Comparison of ENCODE assay signal across 8 mouse cellular contexts in the genomic region with DNA sequence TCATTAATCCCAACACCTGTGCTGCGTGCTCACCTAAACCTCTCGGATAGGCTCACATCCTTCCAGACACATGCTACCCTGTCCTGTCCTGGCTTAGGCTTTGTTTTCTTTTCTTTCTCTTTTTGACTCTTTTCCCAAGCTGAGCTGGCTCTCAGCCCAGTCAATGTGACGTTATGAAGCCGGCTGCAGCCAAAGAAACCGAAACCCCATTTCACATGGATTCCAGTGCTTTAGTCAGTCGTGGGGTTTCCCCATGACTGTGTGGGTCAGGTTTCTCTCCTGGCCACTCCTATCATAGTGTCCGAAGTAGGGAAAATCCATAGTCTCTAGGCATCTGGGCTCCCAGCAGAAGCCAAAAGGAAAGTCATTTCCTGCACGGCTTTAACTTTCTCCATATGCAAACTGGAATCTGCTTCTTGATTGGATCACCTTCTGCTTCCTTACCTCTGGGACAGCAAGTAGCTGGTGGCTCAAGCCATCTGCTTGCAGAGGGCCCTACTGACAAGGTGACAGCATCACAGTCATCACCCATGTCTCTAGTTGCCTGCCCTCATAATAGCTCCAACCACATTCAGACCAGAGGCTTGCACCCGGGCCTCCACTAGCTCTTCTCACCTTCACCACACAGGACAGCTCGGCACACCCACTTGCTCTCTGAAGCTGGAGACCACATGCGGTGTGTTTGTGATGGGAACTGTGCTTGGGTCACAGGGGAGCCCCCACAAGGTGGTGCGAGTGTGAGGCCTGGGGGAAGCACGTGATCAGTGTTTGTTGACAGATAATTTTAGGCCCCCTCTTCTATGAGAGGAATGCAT. TPM values are rescaled to one million over a fixed set of nuclear protein-coding genes. Genes with fewer than 3 reads are reported as not detected.
DNase-seq lines count a peak whose midpoint lies in the region; ATAC-seq and TF ChIP-seq lines count a peak whose summit lies in the region.
"Had no signal": no experiment of that assay in that cellular context is flagged by ENCODE, and none has a peak within 500 bp of the region (broad histone marks: within the 10 kb centered on the region; RNA-seq: fewer than 3 reads in every experiment).

No protein-coding gene starts in this region.

- peak; percentile 84 for ATAC-seq in Patski
- ATAC-seq in common myeloid progenitor, adult 5-6 weeks (replicated peaks; ENCODE audit: low read depth, poor library complexity, severe bottlenecking) = peak; percentile 41; the same call in 1 of the 2 replicates
- 0 out of 2 replicates have a peak, but pooled peaks have one; percentile 58 for ATAC-seq in heart, embryonic 14.5 days (ENCODE audit: insufficient number of reproducible peaks, insufficient read depth, low FRiP score, low read depth)
- ATAC-seq in lung, embryonic 15.5 days (ENCODE audit: borderline replicate concordance, extremely low read depth, low FRiP score, low TSS enrichment) = peak; percentile 83

- H3K9ac ChIP-seq in heart, embryonic 14.5 days (ENCODE audit: low read length) = no peak overlapping the region
- no peak overlapping the region for H3K9ac ChIP-seq in lung, embryonic 15.5 days

- peak overlapping the region; percentile 17 to 49; a peak in 2 of 4 replicates for H3K27ac ChIP-seq in heart, embryonic 14.5 days (replicated peaks in 1 of 2; ENCODE audit: control insufficient read depth in 1 of 2, insufficient read depth in 1 of 2, low read depth in 2 of 2, low read length in 2 of 2)
- H3K27ac ChIP-seq in lung, embryonic 15.5 days = 0 out of 2 replicates have a peak overlapping the region, but pooled peaks have one; percentile 6

- peaks cover 6 to 9% of the 10 kb centered on the region in 2 experiments; a peak in 3 of 4 replicates for H3K4me1 ChIP-seq in heart, embryonic 14.5 days (ENCODE audit: control insufficient read depth in 2 of 2, insufficient read depth in 2 of 2, low read length in 2 of 2)
- H3K4me1 ChIP-seq in lung, embryonic 15.5 days = peaks cover 9% of the 10 kb centered on the region

- H3K4me2 ChIP-seq in heart, embryonic 14.5 days (ENCODE audit: low read length) = peak overlapping the region; percentile 26
- peak overlapping the region; percentile 35 for H3K4me2 ChIP-seq in lung, embryonic 15.5 days

- POLR2A ChIA-PET in Patski (lab: Charles Lee) = no interaction called here

- peak; percentile 74 for DNase-seq in CD4-positive helper T cell, adult 2 months (ENCODE audit: low read depth, low spot score)
- peak; percentile 88 for DNase-seq in Patski (ENCODE audit: low read depth, low spot score)
- peak; percentile 80 to 88 for DNase-seq in kidney, postnatal 25 days
- peak; percentile 8 to 44 for DNase-seq in right cerebral cortex, postnatal 36 days (ENCODE audit: low spot score in 2 of 2)

- WGBS in heart, embryonic 14.5 days = 42% methylated on average over 13 of the region's 13 CpGs
- WGBS in lung, embryonic 15.5 days = 27% methylated on average over 13 of the region's 13 CpGs

- H3K9me3 ChIP-seq in heart, embryonic 14.5 days (ENCODE audit: control insufficient read depth, low read length) = no peaks in the 10 kb centered on the region
- no peaks in the 10 kb centered on the region for H3K9me3 ChIP-seq in lung, embryonic 15.5 days

- in situ Hi-C loops in Patski (cut with MboI; ENCODE audit: low pct_unique_long_range_greater_than_20kb) = no loop called here

- no peaks in the 10 kb centered on the region for H3K27me3 ChIP-seq in Patski
- H3K27me3 ChIP-seq in heart, embryonic 14.5 days (ENCODE audit: control insufficient read depth, insufficient read depth, low read length) = no peaks in the 10 kb centered on the region
- H3K27me3 ChIP-seq in lung, embryonic 15.5 days = no peaks in the 10 kb centered on the region

- CTCF ChIA-PET in Patski (lab: Charles Lee) = no interaction called here

- H3K4me3 ChIP-seq in heart, embryonic 14.5 days (ENCODE audit: control insufficient read depth in 1 of 2, insufficient read depth in 1 of 2, low read depth in 1 of 2, low read length in 2 of 2) = 0 out of 4 replicates have a peak overlapping the region, but pooled peaks of 1 of the 2 experiments have one; percentile 4
- H3K4me3 ChIP-seq in lung, embryonic 15.5 days = peak overlapping the region; percentile 6

- no peak for TF ChIP-seq CTCF in Patski (IDR thresholded peaks at IDR 0.05)

- H3K36me3 ChIP-seq in heart, embryonic 14.5 days (ENCODE audit: control insufficient read depth, insufficient read depth, low read length) = no peaks in the 10 kb centered on the region
- no peaks in the 10 kb centered on the region for H3K36me3 ChIP-seq in lung, embryonic 15.5 days

RNA-seq across cellular contexts. Expression of gene Ccl5, which starts 4.5 kb away (rescaled TPM):
- polyA plus RNA-seq in Patski (2021) = 0.65 TPM
- total RNA-seq in common myeloid progenitor, adult 5-6 weeks (2017) = 2.1 and 6.3 TPM in 2 replicates
- polyA plus RNA-seq in heart, embryonic 14.5 days (2014; fragmentation: Nextera tagmentation; extraction: Ambion mirVana) = 0.39 TPM in 1 of 2 replicates, not detected in the other
- polyA plus RNA-seq in lung, embryonic 15.5 days (2015; fragmentation: Nextera tagmentation; extraction: Ambion mirVana) = 0.82 TPM in 1 of 2 replicates, not detected in the other

RNA-seq across cellular contexts. Expression of gene Heatr9, which starts 12.8 kb away (rescaled TPM):
- polyA plus RNA-seq in Patski (2021) = not detected
- total RNA-seq in common myeloid progenitor, adult 5-6 weeks (2017) = not detected in 2 replicates
- not detected in 2 replicates for polyA plus RNA-seq in heart, embryonic 14.5 days (2014; fragmentation: Nextera tagmentation; extraction: Ambion mirVana)
- polyA plus RNA-seq in lung, embryonic 15.5 days (2015; fragmentation: Nextera tagmentation; extraction: Ambion mirVana) = not detected in 2 replicates
- total RNA-seq: left cerebral cortex, adult 8-10 months had no signal

RNA-seq across cellular contexts. Expression of gene Ccl9, which starts 43.6 kb away (rescaled TPM):
- 0.42 TPM for polyA plus RNA-seq in Patski (2021)
- 81.3 and 91.6 TPM in 2 replicates for total RNA-seq in common myeloid progenitor, adult 5-6 weeks (2017)
- 3.0 TPM in 2 replicates for polyA plus RNA-seq in heart, embryonic 14.5 days (2014; fragmentation: Nextera tagmentation; extraction: Ambion mirVana)
- 4.9 and 5.4 TPM in 2 replicates for polyA plus RNA-seq in lung, embryonic 15.5 days (2015; fragmentation: Nextera tagmentation; extraction: Ambion mirVana)

RNA-seq across cellular contexts. Expression of gene Ccl6, which starts 58.1 kb away (rescaled TPM):
- polyA plus RNA-seq in Patski (2021) = not detected
- 1.8 and 2.1 TPM in 2 replicates for total RNA-seq in common myeloid progenitor, adult 5-6 weeks (2017)
- 5.2 and 5.7 TPM in 2 replicates for polyA plus RNA-seq in heart, embryonic 14.5 days (2014; fragmentation: Nextera tagmentation; extraction: Ambion mirVana)
- 8.1 and 9.2 TPM in 2 replicates for polyA plus RNA-seq in lung, embryonic 15.5 days (2015; fragmentation: Nextera tagmentation; extraction: Ambion mirVana)

Comparison
In these comparisons a context has a peak if more than half of its experiments do, and no peak if none do; other contexts are left out.
1. DNase-seq: peak in every context shown above with its lines; median percentile 88 in Patski; 84 in kidney, postnatal 25 days; 74 in CD4-positive helper T cell, adult 2 months; 26 in right cerebral cortex, postnatal 36 days.